Mouse (Mus musculus) CH12.LX (cell line): ENCODE data around the gene Adamtsl1.

ENCODE experiments used
- BHLHE40 ChIP-seq: IDR thresholded peaks from 2 replicates; pipeline ENCODE4 v1.6.1; 2011; ENCODE audit warnings: mild to moderate bottlenecking, low read depth, low read length, improper control_type of control experiment
- CHD2 ChIP-seq: IDR thresholded peaks from 2 replicates; pipeline ENCODE4 v1.6.1; 2011; ENCODE audit warnings: low read length, improper control_type of control experiment
- CTCF ChIP-seq, 2 experiments: IDR thresholded peaks in 1 of 2; conservative IDR thresholded peaks in 1 of 2; 2 replicates each; pipeline ENCODE4 v1.5.1; 2011 to 2012; ENCODE audit warnings: low read depth in 2 of 2, low read length in 2 of 2, improper control_type of control experiment in 1 of 2, inconsistent platforms in 1 of 2, mild to moderate bottlenecking in 1 of 2, moderate library complexity in 1 of 2
- EP300 ChIP-seq: IDR thresholded peaks from 2 replicates; pipeline ENCODE4 v1.6.1; 2011; ENCODE audit warnings: low read length, improper control_type of control experiment
- NELFE ChIP-seq: IDR thresholded peaks from 2 replicates; pipeline ENCODE4 v1.6.1; 2011; ENCODE audit warnings: low read depth, low read length, improper control_type of control experiment
- POLR2A ChIP-seq: IDR thresholded peaks from 2 replicates; pipeline ENCODE4 v1.6.1; 2011; ENCODE audit warnings: low read depth, mild to moderate bottlenecking, improper control_type of control experiment, low read length
- UBTF ChIP-seq: IDR thresholded peaks from 2 replicates; pipeline ENCODE4 v1.6.1; 2012; ENCODE audit warnings: low read depth, mild to moderate bottlenecking, inconsistent platforms, low read length, improper control_type of control experiment, moderate library complexity
- ZMIZ1 ChIP-seq: IDR thresholded peaks from 2 replicates; pipeline ENCODE4 v1.6.1; 2012; ENCODE audit warnings: low read depth, mild to moderate bottlenecking, inconsistent platforms, low read length, improper control_type of control experiment

DNA sequence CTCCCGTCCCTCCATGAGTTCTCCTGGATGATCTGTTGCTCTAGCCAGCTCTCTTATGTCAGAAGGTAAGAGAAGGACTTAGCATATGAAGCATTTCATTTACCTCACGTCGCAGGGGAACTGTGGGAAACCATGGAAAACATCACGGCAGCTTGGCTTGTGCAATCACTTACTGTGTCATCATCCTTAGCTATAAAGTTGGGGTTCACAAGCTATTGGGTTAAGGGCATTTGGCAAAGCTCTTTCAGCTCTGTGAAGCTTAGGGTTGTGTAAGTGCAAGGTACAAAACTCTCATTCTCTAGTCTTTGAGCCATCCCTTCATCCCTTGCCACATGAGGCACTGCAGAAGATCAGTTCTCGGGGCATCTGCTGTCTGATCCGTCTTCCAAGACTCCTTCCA is 787.5 kb downstream of the Adamtsl1 start:
- TF ChIP-seq BHLHE40 (no peak), UBTF (no peak), CTCF (conservative IDR thresholded peaks at IDR 0.05 in 1 of 2, IDR thresholded peaks at IDR 0.05 in 1 of 2; ENCODE audit: low read depth in 2 of 2, low read length in 2 of 2) (no peak), EP300 (no peak), ZMIZ1 (no peak), POLR2A (no peak), NELFE (no peak), CHD2 (no peak)
